In genomic region chr2:94340769-94341168, GRCm38 (mm10) we compare ENCODE assay signal across 14 mouse cellular contexts.
DNase-seq lines count a peak whose midpoint lies in the region; ATAC-seq lines count a peak whose summit lies in the region.
"Had no signal": no experiment of that assay in that cellular context is flagged by ENCODE, and none has a peak within 500 bp of the region (broad histone marks: within the 10 kb centered on the region; RNA-seq: fewer than 3 reads in every experiment).

No protein-coding gene starts in this region.

- no peak overlapping the region for H3K4me3 ChIP-seq in embryonic facial prominence, embryonic 14.5 days (ENCODE audit: low read depth, low read length)
- no peak overlapping the region for H3K4me3 ChIP-seq in embryonic facial prominence, embryonic 10.5 days
- H3K4me3 ChIP-seq in kidney, embryonic 14.5 days (ENCODE audit: low read length), result no peak overlapping the region
- H3K4me3 ChIP-seq: hindbrain, embryonic 12.5 days; midbrain, embryonic 15.5 days had no signal

- H3K4me2 ChIP-seq in embryonic facial prominence, embryonic 14.5 days (ENCODE audit: low read depth, low read length), result no peak overlapping the region
- H3K4me2 ChIP-seq in kidney, embryonic 14.5 days (replicated peaks; ENCODE audit: low read depth, low read length), result no peak overlapping the region
- H3K4me2 ChIP-seq: hindbrain, embryonic 12.5 days; lung, embryonic 14.5 days; midbrain, embryonic 15.5 days had no signal

- peak; percentile 22 for DNase-seq in embryonic facial prominence, embryonic 14.5 days (ENCODE audit: low spot score)
- DNase-seq in embryonic facial prominence, embryonic 10.5 days (ENCODE audit: low spot score), result no peak
- peak; percentile 42 for DNase-seq in kidney, adult 18-20 months
- DNase-seq in brain, adult 2 months (ENCODE audit: low read depth, low spot score), result peak; percentile 58
- peak; percentile 27 for DNase-seq in kidney, adult 9 months
- no peak for DNase-seq in frontal cortex, postnatal 36 days (ENCODE audit: low spot score in 2 of 2)
- DNase-seq in urinary bladder, adult 2 months (ENCODE audit: low spot score), result no peak
- DNase-seq: gastrocnemius, postnatal 36 days; lung, embryonic 14.5 days; right cerebral cortex, postnatal 14 days had no signal

- ATAC-seq in embryonic facial prominence, embryonic 14.5 days (ENCODE audit: low read depth), result no peak
- ATAC-seq in kidney, embryonic 14.5 days (ENCODE audit: low FRiP score, low TSS enrichment), result no peak
- ATAC-seq: intestine, postnatal 0 days; midbrain, embryonic 15.5 days had no signal

- peaks cover 45% of the 10 kb centered on the region for H3K36me3 ChIP-seq in embryonic facial prominence, embryonic 14.5 days (ENCODE audit: control insufficient read depth, insufficient read depth, low read length)
- H3K36me3 ChIP-seq in embryonic facial prominence, embryonic 10.5 days (replicated peaks), result peaks cover 54% of the 10 kb centered on the region
- H3K36me3 ChIP-seq in kidney, embryonic 14.5 days (ENCODE audit: control insufficient read depth, insufficient read depth, low read length), result peaks cover 29% of the 10 kb centered on the region

- WGBS in embryonic facial prominence, embryonic 14.5 days, result 54% methylated on average over 1 of the region's 1 CpGs
- 78% methylated on average over 1 of the region's 1 CpGs for WGBS in embryonic facial prominence, embryonic 10.5 days
- 89% methylated on average over 1 of the region's 1 CpGs for WGBS in kidney, embryonic 14.5 days

- no peak overlapping the region for H3K27ac ChIP-seq in embryonic facial prominence, embryonic 14.5 days (replicated peaks; ENCODE audit: low read depth, low read length)
- no peak overlapping the region for H3K27ac ChIP-seq in embryonic facial prominence, embryonic 10.5 days (replicated peaks)
- no peak overlapping the region for H3K27ac ChIP-seq in kidney, embryonic 14.5 days (ENCODE audit: low read depth, low read length)
- H3K27ac ChIP-seq: hindbrain, embryonic 12.5 days; midbrain, embryonic 15.5 days had no signal

- no peaks in the 10 kb centered on the region for H3K27me3 ChIP-seq in embryonic facial prominence, embryonic 14.5 days (replicated peaks; ENCODE audit: control insufficient read depth, insufficient read depth, low read length)
- no peaks in the 10 kb centered on the region for H3K27me3 ChIP-seq in embryonic facial prominence, embryonic 10.5 days (replicated peaks; ENCODE audit: low read depth, poor library complexity, severe bottlenecking)
- no peaks in the 10 kb centered on the region for H3K27me3 ChIP-seq in kidney, embryonic 14.5 days (ENCODE audit: control insufficient read depth, insufficient read depth, low read length)
- H3K27me3 ChIP-seq: hindbrain, embryonic 12.5 days; midbrain, embryonic 15.5 days had no signal

- no peaks in the 10 kb centered on the region for H3K9me3 ChIP-seq in embryonic facial prominence, embryonic 14.5 days (ENCODE audit: control insufficient read depth, low read length)
- no peaks in the 10 kb centered on the region for H3K9me3 ChIP-seq in embryonic facial prominence, embryonic 10.5 days
- H3K9me3 ChIP-seq in kidney, embryonic 14.5 days (ENCODE audit: control insufficient read depth, low read length), result no peaks in the 10 kb centered on the region
- H3K9me3 ChIP-seq: hindbrain, embryonic 12.5 days; midbrain, embryonic 15.5 days had no signal

- H3K9ac ChIP-seq in embryonic facial prominence, embryonic 14.5 days (ENCODE audit: low read depth, low read length), result no peak overlapping the region
- no peak overlapping the region for H3K9ac ChIP-seq in kidney, embryonic 14.5 days (ENCODE audit: low read depth, low read length)
- H3K9ac ChIP-seq: hindbrain, embryonic 12.5 days; lung, embryonic 14.5 days; midbrain, embryonic 15.5 days had no signal

- H3K4me1 ChIP-seq in embryonic facial prominence, embryonic 14.5 days (ENCODE audit: control insufficient read depth, insufficient read depth, low read length), result no peaks in the 10 kb centered on the region
- H3K4me1 ChIP-seq in embryonic facial prominence, embryonic 10.5 days, result peaks cover 5% of the 10 kb centered on the region
- no peaks in the 10 kb centered on the region for H3K4me1 ChIP-seq in kidney, embryonic 14.5 days (ENCODE audit: control insufficient read depth, insufficient read depth, low read length)
- H3K4me1 ChIP-seq: hindbrain, embryonic 12.5 days; midbrain, embryonic 15.5 days had no signal

Comparison
In these comparisons a context has a peak if more than half of its experiments do, and no peak if none do; other contexts are left out.
1. DNase-seq: peak in embryonic facial prominence, embryonic 14.5 days (single experiment), kidney, adult 18-20 months (single experiment), brain, adult 2 months (single experiment) and kidney, adult 9 months (single experiment); none in embryonic facial prominence, embryonic 10.5 days (single experiment), frontal cortex, postnatal 36 days (0 of 2) and urinary bladder, adult 2 months (single experiment).